Mouse (Mus musculus) neural tube, embryonic 13.5 days (tissue): ENCODE measurements around the gene Ece2. TPM values are rescaled to one million over a fixed set of nuclear protein-coding genes. Genes with fewer than 3 reads are reported as not detected.

Experiments
- ATAC-seq: fragments of 200-750 bp; cut with Nextera tagmentation; 2 replicates; pipeline ENCODE4 v1.8.0; 2017; ENCODE audit warnings: low read depth, mild to moderate bottlenecking, moderate TSS enrichment, moderate library complexity
- H3K27ac ChIP-seq: fragments of 300-500 bp; sonication (generic); replicated peaks from 2 replicates; pipeline ENCODE4 v1.5.1; 2015; ENCODE audit warnings: moderate library complexity, mild to moderate bottlenecking, inconsistent platforms
- H3K27me3 ChIP-seq: fragments of 300-500 bp; sonication (generic); 2 replicates; pipeline ENCODE4 v1.6.1; 2015; ENCODE audit warnings: mild to moderate bottlenecking, inconsistent platforms
- H3K36me3 ChIP-seq: fragments of 300-500 bp; sonication (generic); 2 replicates; pipeline ENCODE4 v1.6.1; 2015; ENCODE audit warnings: mild to moderate bottlenecking, inconsistent platforms
- H3K4me1 ChIP-seq: fragments of 300-500 bp; sonication (generic); replicated peaks from 2 replicates; pipeline ENCODE4 v1.6.1; 2015; ENCODE audit warnings: inconsistent platforms
- H3K4me2 ChIP-seq: fragments of 300-500 bp; sonication (generic); 2 replicates; pipeline ENCODE4 v1.6.1; 2015; ENCODE audit warnings: inconsistent platforms, mild to moderate bottlenecking, moderate library complexity
- H3K4me3 ChIP-seq: fragments of 300-500 bp; sonication (generic); 2 replicates; pipeline ENCODE4 v1.5.1; 2015; ENCODE audit warnings: mild to moderate bottlenecking, inconsistent platforms
- H3K9ac ChIP-seq: fragments of 300-500 bp; sonication (generic); 2 replicates; pipeline ENCODE4 v1.6.1; 2015; ENCODE audit warnings: moderate library complexity, mild to moderate bottlenecking, inconsistent platforms
- H3K9me3 ChIP-seq: fragments of 300-500 bp; sonication (generic); 2 replicates; pipeline ENCODE4 v1.6.1; 2016; ENCODE audit warnings: inconsistent platforms
- WGBS: fragments of 180-500 bp; shearing (Covaris S2); methylation state at CpG from one replicate; pipeline ENCODE4 v1.1.7; 2015; 5-methylcytosine and 5-hydroxymethylcytosine counted together
- polyA plus RNA-seq: library from polyadenylated mRNA; unstranded; fragments of >200 nt; fragmentation: Nextera tagmentation; extraction: Ambion mirVana; gene quantifications from 2 replicates; pipeline ENCODE4 v1.2.1, GENCODE M21; 2015

Ece2 gene
- polyA plus RNA-seq, 1 experiment from 2014 or later = 12.8 TPM

- Histone ChIP-seq H3K27me3 (no peaks in the 10 kb centered on the region), H3K9ac (peak overlapping the region; percentile 92), H3K4me3 (peak overlapping the region; percentile 84), H3K27ac (peak overlapping the region; percentile 90), H3K36me3 (peaks cover 31% of the 10 kb centered on the region), H3K4me1 (peaks cover 29% of the 10 kb centered on the region), H3K9me3 (no peaks in the 10 kb centered on the region), H3K4me2 (peak overlapping the region; percentile 84)
- WGBS = under 1% methylated on average over 28 of the region's 28 CpGs
- ATAC-seq = peak; percentile 70
Measured at GRCm38 (mm10) chr16:20610501-20611356, 18.9 kb upstream of the Ece2 start.

DNA sequence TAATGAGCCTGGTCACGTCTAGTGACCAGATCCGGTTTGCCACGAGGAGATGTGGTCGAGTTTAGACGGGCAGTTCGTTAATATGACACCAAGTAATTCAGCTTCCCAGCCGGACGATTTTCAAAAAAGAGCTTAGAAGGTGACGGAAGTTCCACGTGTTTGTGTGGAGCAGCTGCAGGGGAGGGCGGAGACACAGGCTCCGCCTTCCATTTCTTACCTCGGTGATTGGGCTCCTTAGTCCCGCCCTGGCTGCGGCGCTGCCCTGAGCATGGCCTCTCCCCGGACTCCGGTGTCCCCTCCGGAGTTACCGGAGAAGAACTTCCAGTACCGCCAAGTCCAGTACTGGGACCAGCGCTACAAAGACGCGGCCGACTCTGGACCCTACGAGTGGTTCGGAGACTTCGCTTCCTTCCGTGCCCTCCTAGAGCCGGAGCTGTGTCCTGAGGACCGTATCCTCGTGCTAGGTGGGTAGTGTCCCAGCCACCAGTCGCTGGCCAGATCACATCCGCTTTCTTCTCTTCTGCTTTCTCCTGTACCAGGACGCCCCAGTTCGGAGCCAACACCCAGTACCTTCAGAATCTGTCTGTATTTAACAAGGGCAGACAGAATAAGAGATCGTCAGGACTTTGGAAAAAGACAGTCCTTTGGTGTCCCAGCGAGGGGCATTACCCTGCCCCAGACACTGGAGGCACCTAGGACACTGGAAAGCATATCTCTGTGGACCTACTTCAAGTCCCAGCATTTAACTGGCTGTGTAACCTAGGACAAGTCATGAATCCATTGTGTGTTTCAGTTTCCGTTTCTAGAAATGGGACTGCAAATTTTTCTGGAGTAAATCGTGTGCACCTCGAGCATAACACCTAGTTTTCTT is 18.0 kb upstream of the Ece2 start, which contains the start of the genes Eef1akmt4, Gm49333 and Alg3:
Gene Eef1akmt4, plus strand, starts transcription at position 237 of the 871 bp plus-strand sequence.
Gene Gm49333, plus strand, starts transcription at position 254 of the 871 bp plus-strand sequence.
Gene Alg3, minus strand, starts transcription at position 379 of the 871 bp plus-strand sequence.
- peak within 1 kb of the TSS; percentile 90 for H3K27ac ChIP-seq
- H3K4me2 ChIP-seq = peak within 1 kb of the TSS; percentile 84
- peaks cover 26% of the 10 kb centered on the region for H3K36me3 ChIP-seq
- peak within 1 kb of the TSS; percentile 92 for H3K9ac ChIP-seq
- H3K9me3 ChIP-seq = no peaks in the 10 kb centered on the region
- no peaks in the 10 kb centered on the region for H3K27me3 ChIP-seq
- peak; percentile 93 for ATAC-seq
- H3K4me3 ChIP-seq = peak within 1 kb of the TSS; percentile 84
- H3K4me1 ChIP-seq = peaks cover 29% of the 10 kb centered on the region
- 2% methylated on average over 41 of the region's 41 CpGs for WGBS

DNA sequence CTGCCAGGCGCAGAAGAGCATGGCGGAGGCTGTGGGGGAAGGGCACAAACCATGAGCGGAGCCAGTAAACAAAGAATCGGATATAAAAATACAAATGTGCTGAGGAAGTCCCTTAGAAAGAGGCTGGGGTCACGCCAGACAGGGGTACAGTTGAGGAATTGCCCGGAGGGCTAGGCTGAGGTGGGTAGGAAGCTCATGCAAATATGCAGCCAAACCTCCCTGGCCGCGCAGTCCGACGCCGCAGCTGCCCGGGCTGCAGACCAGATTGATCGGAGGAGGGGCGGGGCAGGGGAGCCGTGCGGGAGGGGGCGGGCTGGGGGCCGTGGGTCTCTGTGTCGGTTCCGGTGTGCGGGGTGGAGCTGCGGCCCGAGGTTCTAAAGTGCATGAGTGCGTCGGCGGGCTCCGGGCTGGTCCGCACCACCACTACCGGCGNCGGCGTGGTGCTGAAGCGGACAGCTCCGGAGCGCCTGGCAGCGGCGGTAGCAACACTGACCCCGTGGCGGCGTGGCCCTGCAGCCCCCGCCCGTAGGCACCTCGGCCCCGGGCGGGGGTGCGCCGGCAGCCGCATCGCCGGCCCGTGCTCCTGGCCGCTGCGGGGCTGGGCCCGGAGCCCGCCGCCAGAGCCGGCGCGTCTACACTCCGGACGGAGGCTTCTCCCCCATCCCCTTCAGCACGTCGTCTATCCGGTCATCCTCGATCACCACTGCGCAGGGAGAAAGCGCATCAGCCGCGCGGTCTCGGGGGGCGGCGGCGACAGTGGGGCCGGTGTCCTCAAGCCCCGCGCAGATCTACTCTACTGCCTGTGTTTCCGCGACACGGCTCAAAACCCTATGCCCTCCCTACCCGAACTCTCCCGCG is 9.9 kb upstream of the Ece2 start:
- WGBS = 2% methylated on average over 61 of the region's 83 CpGs
- Histone ChIP-seq H3K4me3 (peak overlapping the region; percentile 85), H3K9ac (peak overlapping the region; percentile 91), H3K27me3 (no peaks in the 10 kb centered on the region), H3K9me3 (no peaks in the 10 kb centered on the region), H3K36me3 (peaks cover 19% of the 10 kb centered on the region), H3K27ac (peak overlapping the region; percentile 97), H3K4me2 (peak overlapping the region; percentile 95), H3K4me1 (peaks cover 41% of the 10 kb centered on the region)
- peak; percentile 32 for ATAC-seq

DNA sequence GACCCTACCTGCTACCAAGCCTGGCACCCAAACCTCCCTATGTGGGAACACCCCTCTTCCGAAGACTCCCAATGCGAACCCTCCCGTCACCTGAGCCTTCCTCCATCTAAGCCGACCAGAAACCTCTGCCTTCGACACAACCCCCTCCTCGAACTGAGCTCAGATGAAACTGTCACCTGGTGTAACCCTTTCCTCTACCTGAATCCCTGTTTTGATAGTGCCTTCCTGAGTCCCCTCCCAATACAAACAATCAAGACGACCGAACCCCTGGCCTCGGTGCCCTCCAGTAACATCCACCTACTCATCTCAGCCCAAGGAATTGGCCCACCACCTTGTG is 9.3 kb upstream of the Ece2 start:
- H3K27me3 ChIP-seq = no peaks in the 10 kb centered on the region
- 0% methylated on average over 9 of the region's 9 CpGs for WGBS

DNA sequence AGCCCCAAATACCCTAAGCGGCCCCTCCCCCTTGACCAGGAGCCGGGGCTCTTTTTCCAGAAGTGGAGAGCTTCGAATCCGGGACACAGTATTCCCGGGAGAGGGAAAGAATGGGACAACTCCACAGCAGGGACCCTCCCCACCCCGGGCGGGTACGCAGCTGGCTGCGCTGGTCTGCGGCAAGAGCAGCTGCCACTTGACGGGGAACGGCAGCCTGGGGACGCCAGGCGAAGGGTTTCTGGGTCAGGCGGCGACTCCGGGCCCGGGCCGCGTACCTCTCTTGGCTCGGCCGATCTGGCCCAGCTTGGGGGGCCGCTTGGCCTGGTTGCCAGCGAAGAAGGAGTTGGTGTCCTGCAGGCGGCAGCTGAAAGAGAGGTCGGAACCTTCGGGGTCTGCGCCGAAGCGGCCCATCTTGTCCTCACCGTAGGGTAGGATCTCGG is 8.9 kb upstream of the Ece2 start:
- Histone ChIP-seq H3K27me3 (no peaks in the 10 kb centered on the region), H3K9ac (peak overlapping the region; percentile 91), H3K36me3 (peaks cover 14% of the 10 kb centered on the region), H3K9me3 (no peaks in the 10 kb centered on the region), H3K4me2 (peak overlapping the region; percentile 95), H3K27ac (peak overlapping the region; percentile 97), H3K4me3 (peak overlapping the region; percentile 85), H3K4me1 (peaks cover 41% of the 10 kb centered on the region)
- peak; percentile 4 for ATAC-seq
- 0% methylated on average over 32 of the region's 32 CpGs for WGBS

More for the DNA sequence above, 9.3 kb upstream of the Ece2 start:
- H3K9me3 ChIP-seq = no peaks in the 10 kb centered on the region
- H3K4me1 ChIP-seq = peaks cover 41% of the 10 kb centered on the region
- peak overlapping the region; percentile 95 for H3K4me2 ChIP-seq
- peaks cover 18% of the 10 kb centered on the region for H3K36me3 ChIP-seq
- peak overlapping the region; percentile 91 for H3K9ac ChIP-seq
- H3K4me3 ChIP-seq = peak overlapping the region; percentile 85
- peak; percentile 20 for ATAC-seq
- H3K27ac ChIP-seq = peak overlapping the region; percentile 97

- no peaks in the 10 kb centered on the region for H3K27me3 ChIP-seq
- WGBS = under 1% methylated on average over 74 of the region's 92 CpGs
- no peaks in the 10 kb centered on the region for H3K9me3 ChIP-seq
- peak within 1 kb of the TSS; percentile 85 for H3K4me3 ChIP-seq
- H3K27ac ChIP-seq = peak within 1 kb of the TSS; percentile 97
- peak; percentile 55 for ATAC-seq
- H3K36me3 ChIP-seq = peaks cover 11% of the 10 kb centered on the region
- H3K4me1 ChIP-seq = peaks cover 41% of the 10 kb centered on the region
- peak within 1 kb of the TSS; percentile 95 for H3K4me2 ChIP-seq
- H3K9ac ChIP-seq = peak within 1 kb of the TSS; percentile 91
Measured at GRCm38 (mm10) chr16:20621191-20621990, 8.2 kb upstream of the Ece2 start, which contains the start of gene Camk2n2. Gene Camk2n2, minus strand, starts transcription at chr16:20621287.

GRCm38 (mm10) chr16:20621991-20622685 is 7.5 kb upstream of the Ece2 start:
- peak overlapping the region; percentile 91 for H3K9ac ChIP-seq
- 0% methylated on average over 37 of the region's 37 CpGs for WGBS
- H3K27me3 ChIP-seq = no peaks in the 10 kb centered on the region
- H3K4me3 ChIP-seq = peak overlapping the region; percentile 85
- H3K4me2 ChIP-seq = peak overlapping the region; percentile 95
- peaks cover 11% of the 10 kb centered on the region for H3K36me3 ChIP-seq
- H3K27ac ChIP-seq = peak overlapping the region; percentile 97
- no peaks in the 10 kb centered on the region for H3K9me3 ChIP-seq
- peaks cover 41% of the 10 kb centered on the region for H3K4me1 ChIP-seq
- ATAC-seq = peak; percentile 60

GRCm38 (mm10) chr16:20623211-20623610 is 6.4 kb upstream of the Ece2 start:
- no peaks in the 10 kb centered on the region for H3K27me3 ChIP-seq
- H3K4me2 ChIP-seq = peak overlapping the region; percentile 95; the same call in 1 of the 2 replicates
- no peak overlapping the region; the same call in 1 of the 2 replicates for H3K27ac ChIP-seq
- H3K9ac ChIP-seq = no peak overlapping the region
- no peak for ATAC-seq
- no peaks in the 10 kb centered on the region for H3K9me3 ChIP-seq
- H3K4me1 ChIP-seq = peaks cover 41% of the 10 kb centered on the region
- WGBS = 44% methylated on average over 2 of the region's 2 CpGs
- peak overlapping the region; percentile 85; the same call in 1 of the 2 replicates for H3K4me3 ChIP-seq
- H3K36me3 ChIP-seq = 0 out of 2 replicates have a peak, but pooled peaks cover under 1% of the 10 kb centered on the region

- H3K27ac ChIP-seq = no peak overlapping the region
- no peaks in the 10 kb centered on the region for H3K36me3 ChIP-seq
- WGBS = 40% methylated on average over 11 of the region's 11 CpGs
- peaks cover 21% of the 10 kb centered on the region for H3K4me1 ChIP-seq
- no peaks in the 10 kb centered on the region for H3K9me3 ChIP-seq
- peaks cover 6% of the 10 kb centered on the region; the same call in 1 of the 2 replicates for H3K27me3 ChIP-seq
- 0 out of 2 replicates have a peak, but pooled peaks have one; percentile 45 for ATAC-seq
- peak overlapping the region; percentile 64 for H3K4me3 ChIP-seq
- no peak overlapping the region for H3K9ac ChIP-seq
- peak overlapping the region; percentile 92 for H3K4me2 ChIP-seq
Measured at GRCm38 (mm10) chr16:20628871-20629391, 697 bp upstream of the Ece2 start.

- no peak overlapping the region for H3K27ac ChIP-seq
- H3K9me3 ChIP-seq = no peaks in the 10 kb centered on the region
- H3K36me3 ChIP-seq = no peaks in the 10 kb centered on the region
- whole genome bisulfite sequencing = 82% methylated on average over 8 of the region's 8 CpGs
- 0 out of 2 replicates have a peak overlapping the region, but pooled peaks have one; percentile 17 for H3K9ac ChIP-seq
- no peak overlapping the region for H3K4me3 ChIP-seq
- no peak for ATAC-seq
- no peak overlapping the region for H3K4me2 ChIP-seq
- H3K27me3 ChIP-seq = no peaks in the 10 kb centered on the region
- 0 out of 2 replicates have a peak, but pooled peaks cover 9% of the 10 kb centered on the region for H3K4me1 ChIP-seq
Measured at GRCm38 (mm10) chr16:20637410-20637809, 7.8 kb downstream of the Ece2 start.
